Mouse (Mus musculus) heart, postnatal 0 days (tissue): Measurements from ENCODE around the gene Zhx3.

Experiments used
- CTCF ChIP-seq: IDR thresholded peaks from 2 replicates; pipeline ENCODE4 v1.5.1; 2016; ENCODE audit warnings: antibody characterized with exemption, control low read depth, low read depth
- EP300 ChIP-seq: IDR thresholded peaks from 2 replicates; pipeline ENCODE4 v1.6.1; 2016; ENCODE audit warnings: antibody characterized with exemption, low read depth

GRCm38 (mm10) chr2:160744823-160745210 lies 128.0 kb downstream of the Zhx3 start:
- TF ChIP-seq CTCF (no peak), EP300 (no peak)
